Mouse (Mus musculus): ENCODE measurements around the gene BC030870. TPM values are rescaled to one million over a fixed set of nuclear protein-coding genes. Genes with fewer than 3 reads are reported as not detected.
A peak's percentile ranks its signal among the peaks of the same experiment; 100 is the strongest.

Gene BC030870
- polyA plus RNA-seq, 1 experiment from 2014 or later, result 2.6 TPM

DNA sequence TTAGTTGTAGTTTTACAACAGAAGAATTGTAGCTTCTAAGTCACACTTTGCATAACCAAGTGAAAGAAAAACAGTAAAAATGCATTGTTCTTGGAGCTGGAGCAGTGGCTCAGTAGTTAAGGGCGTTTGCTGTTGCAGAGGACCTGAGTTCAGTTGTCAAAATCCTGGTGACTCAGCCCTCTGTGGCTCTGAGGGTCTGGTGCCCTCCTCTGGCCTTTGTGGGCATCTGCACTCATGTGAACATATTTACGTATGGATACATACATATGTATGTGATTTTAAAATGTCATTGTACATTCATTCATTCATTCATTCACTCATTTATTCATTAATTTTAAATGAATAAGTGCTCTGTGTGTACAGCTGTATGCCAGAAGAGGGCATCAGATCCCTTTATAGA, 43.7 kb downstream of the BC030870 start:
- Histone ChIP-seq H3K27ac (ENCODE audit: low read depth) (no peak overlapping the region), H3K4me1 (ENCODE audit: insufficient read depth) (no peaks in the 10 kb centered on the region), H3K4me3 (ENCODE audit: low read depth, low read length) (no peak overlapping the region), H3K4me2 (no peak overlapping the region), H3K9ac (no peak overlapping the region), H3K9me3 (ENCODE audit: low read depth, low read length) (no peaks in the 10 kb centered on the region), H3K27me3 (ENCODE audit: insufficient read depth, low read length) (no peaks in the 10 kb centered on the region), H3K36me3 (ENCODE audit: insufficient read depth) (no peaks in the 10 kb centered on the region)
- TF ChIP-seq CTCF (IDR thresholded peaks at IDR 0.05; ENCODE audit: low read depth), result no peak
- ATAC-seq (ENCODE audit: insufficient read depth), result no peak
- DNase-seq, result no peak
- WGBS, result 74% methylated on average over 2 of the region's 2 CpGs

DNA sequence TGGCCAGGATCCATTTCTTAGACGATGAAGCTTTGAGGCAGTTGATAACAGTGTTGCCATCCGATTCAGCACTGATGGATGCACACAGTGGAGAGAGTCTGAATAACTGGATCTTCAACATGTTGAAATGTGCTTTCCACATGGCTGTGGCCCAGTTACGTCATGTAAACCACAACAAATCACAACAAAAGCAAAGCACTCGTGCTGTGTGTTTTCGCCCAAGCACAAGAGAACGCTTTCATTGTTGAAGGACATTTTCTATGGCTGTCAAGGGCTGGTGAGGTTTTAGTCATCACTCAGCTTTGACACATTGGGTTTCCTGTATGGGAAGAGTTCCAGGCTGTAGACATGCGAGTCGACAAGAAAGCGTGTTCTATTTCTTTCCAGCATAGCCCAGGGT, 48.6 kb downstream of the BC030870 start:
- ATAC-seq (ENCODE audit: insufficient read depth) (no peak; the same call in 1 of the 2 replicates), DNase-seq (peak; percentile 23)
- Histone ChIP-seq H3K9ac (no peak overlapping the region), H3K27ac (ENCODE audit: low read depth) (no peak overlapping the region), H3K4me2 (no peak overlapping the region), H3K9me3 (ENCODE audit: low read depth, low read length) (no peaks in the 10 kb centered on the region), H3K4me1 (ENCODE audit: insufficient read depth) (no peaks in the 10 kb centered on the region), H3K27me3 (ENCODE audit: insufficient read depth, low read length) (no peaks in the 10 kb centered on the region), H3K36me3 (ENCODE audit: insufficient read depth) (no peaks in the 10 kb centered on the region), H3K4me3 (ENCODE audit: low read depth, low read length) (no peak overlapping the region)
- TF ChIP-seq CTCF (IDR thresholded peaks at IDR 0.05; ENCODE audit: low read depth), result no peak
- 56% methylated on average over 9 of the region's 9 CpGs for WGBS

- Histone ChIP-seq H3K36me3 (ENCODE audit: insufficient read depth) (no peaks in the 10 kb centered on the region), H3K27ac (ENCODE audit: low read depth) (no peak within 1 kb of the TSS), H3K4me3 (ENCODE audit: low read depth, low read length) (no peak within 1 kb of the TSS), H3K4me1 (ENCODE audit: insufficient read depth) (no peaks in the 10 kb centered on the region), H3K9me3 (ENCODE audit: low read depth, low read length) (no peaks in the 10 kb centered on the region), H3K4me2 (peak within 1 kb of the TSS; percentile 16; the same call in 1 of the 2 replicates), H3K9ac (no peak within 1 kb of the TSS), H3K27me3 (ENCODE audit: insufficient read depth, low read length) (no peaks in the 10 kb centered on the region)
- ATAC-seq (ENCODE audit: insufficient read depth) (no peak), DNase-seq (no peak)
- 77% methylated on average over 2 of the region's 2 CpGs for WGBS
- TF ChIP-seq CTCF (IDR thresholded peaks at IDR 0.05; ENCODE audit: low read depth), result no peak
These were observed 54.6 kb downstream of the BC030870 start, which contains the start of gene Gm10663 for GRCm38 (mm10) chr8:65074733-65075132. Gene Gm10663, plus strand, starts transcription at chr8:65075033.

GRCm38 (mm10) chr8:65070996-65071395, 58.4 kb downstream of the BC030870 start:
- no peaks in the 10 kb centered on the region for H3K9me3 ChIP-seq (ENCODE audit: low read depth, low read length)
- no peak overlapping the region for H3K4me2 ChIP-seq
- ATAC-seq (ENCODE audit: insufficient read depth) (no peak), DNase-seq (no peak)
- no peak for TF ChIP-seq CTCF (IDR thresholded peaks at IDR 0.05; ENCODE audit: low read depth)
- H3K27me3 ChIP-seq (ENCODE audit: insufficient read depth, low read length), result no peaks in the 10 kb centered on the region
- H3K27ac ChIP-seq (ENCODE audit: low read depth), result no peak overlapping the region
- 69% methylated on average over 4 of the region's 4 CpGs for WGBS
- no peak overlapping the region for H3K4me3 ChIP-seq (ENCODE audit: low read depth, low read length)
- no peaks in the 10 kb centered on the region for H3K4me1 ChIP-seq (ENCODE audit: insufficient read depth)
- H3K9ac ChIP-seq, result no peak overlapping the region
- H3K36me3 ChIP-seq (ENCODE audit: insufficient read depth), result no peaks in the 10 kb centered on the region

- Histone ChIP-seq H3K9me3 (ENCODE audit: low read depth, low read length) (no peaks in the 10 kb centered on the region), H3K9ac (no peak overlapping the region), H3K4me1 (ENCODE audit: insufficient read depth) (no peaks in the 10 kb centered on the region), H3K36me3 (ENCODE audit: insufficient read depth) (no peaks in the 10 kb centered on the region), H3K27ac (ENCODE audit: low read depth) (no peak overlapping the region), H3K27me3 (ENCODE audit: insufficient read depth, low read length) (no peaks in the 10 kb centered on the region), H3K4me2 (no peak overlapping the region), H3K4me3 (ENCODE audit: low read depth, low read length) (no peak overlapping the region)
- ATAC-seq (ENCODE audit: insufficient read depth) (no peak), DNase-seq (no peak)
- no peak for TF ChIP-seq CTCF (IDR thresholded peaks at IDR 0.05; ENCODE audit: low read depth)
- 91% methylated on average over 4 of the region's 4 CpGs for WGBS
These were observed 60.9 kb downstream of the BC030870 start for GRCm38 (mm10) chr8:65068473-65068819.

- H3K4me2 ChIP-seq, result no peak overlapping the region
- no peak for DNase-seq
- no peaks in the 10 kb centered on the region for H3K36me3 ChIP-seq (ENCODE audit: insufficient read depth)
- no peaks in the 10 kb centered on the region for H3K4me1 ChIP-seq (ENCODE audit: insufficient read depth)
- no peak for ATAC-seq (ENCODE audit: insufficient read depth)
- no peak overlapping the region for H3K27ac ChIP-seq (ENCODE audit: low read depth)
- WGBS, result 52% methylated on average over 10 of the region's 10 CpGs
- no peaks in the 10 kb centered on the region for H3K9me3 ChIP-seq (ENCODE audit: low read depth, low read length)
- no peak overlapping the region for H3K4me3 ChIP-seq (ENCODE audit: low read depth, low read length)
- H3K27me3 ChIP-seq (ENCODE audit: insufficient read depth, low read length), result no peaks in the 10 kb centered on the region
- TF ChIP-seq CTCF (IDR thresholded peaks at IDR 0.05; ENCODE audit: low read depth), result no peak
- no peak overlapping the region for H3K9ac ChIP-seq
These were observed 61.5 kb downstream of the BC030870 start for GRCm38 (mm10) chr8:65067694-65068472.

DNA sequence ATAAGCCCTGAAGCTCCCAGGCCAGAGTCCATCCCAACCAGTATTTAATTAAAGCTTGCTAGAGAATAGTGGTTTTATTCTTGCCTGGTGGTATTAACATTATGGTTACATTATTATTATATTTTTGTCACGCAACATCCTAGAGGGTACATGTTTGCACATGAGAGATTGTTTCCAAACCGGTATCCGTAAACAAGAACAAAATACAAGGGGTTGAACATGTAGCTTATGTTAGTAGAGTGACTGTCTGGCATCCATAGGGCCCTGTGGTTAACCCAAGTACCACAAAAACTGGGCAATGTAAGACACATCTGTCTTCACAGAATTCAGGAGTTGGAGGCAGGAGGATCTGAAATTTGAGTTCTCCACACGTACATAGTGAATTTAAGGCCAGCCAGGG, 62.3 kb downstream of the BC030870 start:
- DNase-seq, result no peak
- 80% methylated on average over 4 of the region's 4 CpGs for WGBS

More for the DNA sequence above, 62.3 kb downstream of the BC030870 start:
- H3K4me3 ChIP-seq (ENCODE audit: low read depth, low read length), result no peak overlapping the region
- H3K36me3 ChIP-seq (ENCODE audit: insufficient read depth), result no peaks in the 10 kb centered on the region
- H3K4me1 ChIP-seq (ENCODE audit: insufficient read depth), result no peaks in the 10 kb centered on the region
- H3K4me2 ChIP-seq, result no peak overlapping the region
- no peaks in the 10 kb centered on the region for H3K27me3 ChIP-seq (ENCODE audit: insufficient read depth, low read length)
- no peak for TF ChIP-seq CTCF (IDR thresholded peaks at IDR 0.05; ENCODE audit: low read depth)
- no peak overlapping the region for H3K9ac ChIP-seq
- no peak for ATAC-seq (ENCODE audit: insufficient read depth)
- H3K27ac ChIP-seq (ENCODE audit: low read depth), result no peak overlapping the region
- H3K9me3 ChIP-seq (ENCODE audit: low read depth, low read length), result no peaks in the 10 kb centered on the region
